Mouse (Mus musculus): Measurements from ENCODE around the gene Actr3b. TPM values are rescaled to one million over a fixed set of nuclear protein-coding genes. Genes with fewer than 3 reads are reported as not detected.

Actr3b gene
- polyA plus RNA-seq, 1 experiment from 2014 or later, result 4.8 TPM

GRCm38 (mm10) chr5:25877281-25877680, 117.5 kb downstream of the Actr3b start:
- H3K27ac ChIP-seq (replicated peaks), result no peak overlapping the region
- H3K9me3 ChIP-seq (ENCODE audit: control insufficient read depth, low read length), result no peaks in the 10 kb centered on the region
- no peak overlapping the region for H3K9ac ChIP-seq (ENCODE audit: low read length)
- WGBS, result 67% methylated on average over 5 of the region's 5 CpGs
- no peak overlapping the region for H3K4me2 ChIP-seq (replicated peaks; ENCODE audit: low read depth)
- H3K36me3 ChIP-seq (ENCODE audit: control insufficient read depth, insufficient read depth, low read length), result no peaks in the 10 kb centered on the region
- ATAC-seq (ENCODE audit: low FRiP score, low TSS enrichment), result no peak
- TF ChIP-seq EP300 (optimal IDR thresholded peaks at IDR 0.05) (no peak), CTCF (IDR thresholded peaks at IDR 0.05; ENCODE audit: low read depth) (no peak)
- no peak for DNase-seq (ENCODE audit: low spot score)
- no peak overlapping the region for H3K4me3 ChIP-seq (ENCODE audit: low read depth, low read length)
- H3K27me3 ChIP-seq (ENCODE audit: control insufficient read depth, insufficient read depth, low read length), result no peaks in the 10 kb centered on the region
- no peaks in the 10 kb centered on the region for H3K4me1 ChIP-seq (replicated peaks; ENCODE audit: control insufficient read depth, insufficient read depth)

GRCm38 (mm10) chr5:25877996-25878395, 118.2 kb downstream of the Actr3b start:
- no peaks in the 10 kb centered on the region for H3K9me3 ChIP-seq (ENCODE audit: control insufficient read depth, low read length)
- H3K4me2 ChIP-seq (replicated peaks; ENCODE audit: low read depth), result no peak overlapping the region
- no peaks in the 10 kb centered on the region for H3K27me3 ChIP-seq (ENCODE audit: control insufficient read depth, insufficient read depth, low read length)
- no peak overlapping the region for H3K9ac ChIP-seq (ENCODE audit: low read length)
- 81% methylated on average over 3 of the region's 3 CpGs for WGBS
- no peaks in the 10 kb centered on the region for H3K36me3 ChIP-seq (ENCODE audit: control insufficient read depth, insufficient read depth, low read length)
- ATAC-seq (ENCODE audit: low FRiP score, low TSS enrichment), result no peak
- no peak overlapping the region for H3K27ac ChIP-seq (replicated peaks)
- H3K4me3 ChIP-seq (ENCODE audit: low read depth, low read length), result no peak overlapping the region
- DNase-seq (ENCODE audit: low spot score), result no peak
- TF ChIP-seq CTCF (IDR thresholded peaks at IDR 0.05; ENCODE audit: low read depth), result no peak
- TF ChIP-seq EP300 (optimal IDR thresholded peaks at IDR 0.05), result no peak
- no peaks in the 10 kb centered on the region for H3K4me1 ChIP-seq (replicated peaks; ENCODE audit: control insufficient read depth, insufficient read depth)

GRCm38 (mm10) chr5:25886708-25887107, 126.9 kb downstream of the Actr3b start:
- Histone ChIP-seq H3K4me3 (ENCODE audit: low read depth, low read length) (no peak overlapping the region), H3K27me3 (ENCODE audit: control insufficient read depth, insufficient read depth, low read length) (no peaks in the 10 kb centered on the region)
- WGBS, result 70% methylated on average over 3 of the region's 3 CpGs

GRCm38 (mm10) chr5:25889746-25890382, 130.1 kb downstream of the Actr3b start:
- no peak overlapping the region for H3K9ac ChIP-seq (ENCODE audit: low read length)
- ATAC-seq (ENCODE audit: low FRiP score, low TSS enrichment), result no peak
- DNase-seq (ENCODE audit: low spot score), result no peak
- H3K9me3 ChIP-seq (ENCODE audit: control insufficient read depth, low read length), result no peaks in the 10 kb centered on the region
- no peak overlapping the region for H3K4me3 ChIP-seq (ENCODE audit: low read depth, low read length)
- no peaks in the 10 kb centered on the region for H3K4me1 ChIP-seq (replicated peaks; ENCODE audit: control insufficient read depth, insufficient read depth)
- H3K27ac ChIP-seq (replicated peaks), result no peak overlapping the region
- H3K27me3 ChIP-seq (ENCODE audit: control insufficient read depth, insufficient read depth, low read length), result no peaks in the 10 kb centered on the region
- H3K36me3 ChIP-seq (ENCODE audit: control insufficient read depth, insufficient read depth, low read length), result no peaks in the 10 kb centered on the region
- no peak overlapping the region for H3K4me2 ChIP-seq (replicated peaks; ENCODE audit: low read depth)
- WGBS, result 45% methylated on average over 3 of the region's 3 CpGs
- TF ChIP-seq EP300 (optimal IDR thresholded peaks at IDR 0.05) (no peak), CTCF (IDR thresholded peaks at IDR 0.05; ENCODE audit: low read depth) (no peak)

More at GRCm38 (mm10) chr5:25886708-25887107, 126.9 kb downstream of the Actr3b start:
- H3K4me2 ChIP-seq (replicated peaks; ENCODE audit: low read depth), result no peak overlapping the region
- H3K36me3 ChIP-seq (ENCODE audit: control insufficient read depth, insufficient read depth, low read length), result no peaks in the 10 kb centered on the region
- no peaks in the 10 kb centered on the region for H3K9me3 ChIP-seq (ENCODE audit: control insufficient read depth, low read length)
- TF ChIP-seq EP300 (optimal IDR thresholded peaks at IDR 0.05) (no peak), CTCF (IDR thresholded peaks at IDR 0.05; ENCODE audit: low read depth) (no peak)
- no peak overlapping the region for H3K27ac ChIP-seq (replicated peaks)
- no peak overlapping the region for H3K9ac ChIP-seq (ENCODE audit: low read length)
- DNase-seq (ENCODE audit: low spot score) (no peak), ATAC-seq (ENCODE audit: low FRiP score, low TSS enrichment) (no peak)
- no peaks in the 10 kb centered on the region for H3K4me1 ChIP-seq (replicated peaks; ENCODE audit: control insufficient read depth, insufficient read depth)

- H3K36me3 ChIP-seq (ENCODE audit: control insufficient read depth, insufficient read depth, low read length), result no peaks in the 10 kb centered on the region
- H3K9me3 ChIP-seq (ENCODE audit: control insufficient read depth, low read length), result no peaks in the 10 kb centered on the region
- TF ChIP-seq EP300 (optimal IDR thresholded peaks at IDR 0.05) (no peak), CTCF (IDR thresholded peaks at IDR 0.05; ENCODE audit: low read depth) (no peak; the same call in 1 of the 2 replicates)
- no peaks in the 10 kb centered on the region for H3K4me1 ChIP-seq (replicated peaks; ENCODE audit: control insufficient read depth, insufficient read depth)
- no peak overlapping the region for H3K9ac ChIP-seq (ENCODE audit: low read length)
- WGBS, result 72% methylated on average over 1 of the region's 1 CpGs
- no peak overlapping the region for H3K4me2 ChIP-seq (replicated peaks; ENCODE audit: low read depth)
- no peak overlapping the region for H3K4me3 ChIP-seq (ENCODE audit: low read depth, low read length)
- DNase-seq (ENCODE audit: low spot score), result peak; percentile 23
- H3K27me3 ChIP-seq (ENCODE audit: control insufficient read depth, insufficient read depth, low read length), result no peaks in the 10 kb centered on the region
- no peak for ATAC-seq (ENCODE audit: low FRiP score, low TSS enrichment)
- H3K27ac ChIP-seq (replicated peaks), result no peak overlapping the region
Observed at GRCm38 (mm10) chr5:25891321-25891720, 131.5 kb downstream of the Actr3b start.

Other genes with a start within 250 kb of the Actr3b start
- gene Cct8l1, start 243.9 kb upstream of the Actr3b start, polyA plus RNA-seq (2015; fragmentation: Nextera tagmentation; extraction: Ambion mirVana), result 0.05 and 0.06 TPM in 2 replicates
- 2.1 and 2.3 TPM in 2 replicates for gene Xrcc2, start 54.2 kb upstream of the Actr3b start, polyA plus RNA-seq (2015; fragmentation: Nextera tagmentation; extraction: Ambion mirVana)
- gene Gm21663, start 182.4 kb downstream of the Actr3b start, polyA plus RNA-seq (2015; fragmentation: Nextera tagmentation; extraction: Ambion mirVana), result 0.05 and 0.06 TPM in 2 replicates
- not detected in 2 replicates for gene Gm21671, start 194.4 kb downstream of the Actr3b start, polyA plus RNA-seq (2015; fragmentation: Nextera tagmentation; extraction: Ambion mirVana)
- 0.04 TPM in 1 of 2 replicates, not detected in the other for gene Gm21680, start 212.7 kb downstream of the Actr3b start, polyA plus RNA-seq (2015; fragmentation: Nextera tagmentation; extraction: Ambion mirVana)
- not detected in 2 replicates for gene Gm21698, start 228.7 kb downstream of the Actr3b start, polyA plus RNA-seq (2015; fragmentation: Nextera tagmentation; extraction: Ambion mirVana)
- gene Gm1979, start 244.8 kb downstream of the Actr3b start, polyA plus RNA-seq (2015; fragmentation: Nextera tagmentation; extraction: Ambion mirVana), result 0.05 TPM in 1 of 2 replicates, not detected in the other